In genomic region chr13:84280352-84280751, GRCm38 (mm10) we compare ENCODE assay signal across 17 mouse cellular contexts.
"Had no signal": no experiment of that assay in that cellular context is flagged by ENCODE, and none has a peak within 500 bp of the region (broad histone marks: within the 10 kb centered on the region; RNA-seq: fewer than 3 reads in every experiment).

No protein-coding gene starts in this region.

- H3K27ac ChIP-seq: liver, embryonic 12.5 days; liver, embryonic 14.5 days; midbrain, embryonic 10.5 days; midbrain, embryonic 12.5 days; neural tube, embryonic 13.5 days; neural tube, embryonic 15.5 days had no signal

- H3K9ac ChIP-seq: liver, embryonic 12.5 days; liver, embryonic 14.5 days; midbrain, embryonic 12.5 days; neural tube, embryonic 13.5 days; neural tube, embryonic 15.5 days had no signal

- H3K9me3 ChIP-seq: liver, embryonic 12.5 days; midbrain, embryonic 10.5 days; midbrain, embryonic 12.5 days; neural tube, embryonic 13.5 days; neural tube, embryonic 15.5 days had no signal

- H3K4me1 ChIP-seq: liver, embryonic 12.5 days; neural tube, embryonic 13.5 days had no signal

- DNase-seq: midbrain, embryonic 14.5 days; retina, postnatal 1 day; right cerebral cortex, adult 18-20 months; right cerebral cortex, postnatal 25 days; right cerebral cortex, postnatal 4 days; spleen, adult 18-20 months; thymus, adult 18-20 months; thymus, postnatal 14 days; thymus, postnatal 36 days had no signal

- H3K4me3 ChIP-seq: liver, embryonic 12.5 days; midbrain, embryonic 10.5 days; midbrain, embryonic 12.5 days; myocyte; neural tube, embryonic 13.5 days; neural tube, embryonic 15.5 days had no signal

- ATAC-seq: liver, embryonic 12.5 days; midbrain, embryonic 16.5 days had no signal

- H3K27me3 ChIP-seq: liver, embryonic 12.5 days; midbrain, embryonic 12.5 days; neural tube, embryonic 13.5 days; neural tube, embryonic 15.5 days had no signal

- H3K4me2 ChIP-seq: liver, embryonic 12.5 days; midbrain, embryonic 12.5 days; neural tube, embryonic 13.5 days; neural tube, embryonic 15.5 days had no signal
